Mouse (Mus musculus): ENCODE results near the gene Scn5a.

The Scn5a gene

GRCm38 (mm10) chr9:119578636-119579438 lies at the start of gene Scn5a:
Scn5a (minus strand) TSS chr9:119579016.
- peak; percentile 20 to 66 for DNase-seq (ENCODE audit: inconsistent age in 2 of 2, low spot score in 1 of 2)

GRCm38 (mm10) chr9:119627227-119627626 lies 48.4 kb upstream of the Scn5a start:
- DNase-seq (ENCODE audit: inconsistent age in 2 of 2, low spot score in 1 of 2) = no peak

- no peak for DNase-seq (ENCODE audit: inconsistent age in 2 of 2, low spot score in 1 of 2)
Measured at GRCm38 (mm10) chr9:119624151-119624550, 45.3 kb upstream of the Scn5a start.

DNA sequence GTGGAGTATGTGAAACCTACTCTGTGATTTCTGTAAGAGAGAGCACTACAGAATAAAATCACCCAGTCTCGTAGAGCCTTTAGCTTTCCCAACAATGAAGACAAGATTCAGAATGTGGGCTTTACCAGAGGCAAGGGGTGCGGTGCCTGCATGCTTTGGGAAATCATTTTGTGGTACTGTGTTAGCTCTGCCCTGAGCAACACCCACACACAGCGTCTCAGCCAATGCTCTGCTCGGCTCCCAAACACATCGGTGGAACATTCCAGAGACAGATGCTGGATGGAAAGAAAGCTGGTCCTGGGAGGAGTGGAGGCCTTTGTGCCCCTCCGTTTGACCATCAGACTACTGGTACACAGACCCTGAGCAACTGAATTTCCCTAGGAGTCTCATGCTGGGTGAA lies 36.0 kb upstream of the Scn5a start:
- DNase-seq (ENCODE audit: inconsistent age in 2 of 2, low spot score in 1 of 2) = no peak

GRCm38 (mm10) chr9:119610563-119611166 lies 31.8 kb upstream of the Scn5a start:
- no peak for DNase-seq (ENCODE audit: inconsistent age in 2 of 2, low spot score in 1 of 2)

DNA sequence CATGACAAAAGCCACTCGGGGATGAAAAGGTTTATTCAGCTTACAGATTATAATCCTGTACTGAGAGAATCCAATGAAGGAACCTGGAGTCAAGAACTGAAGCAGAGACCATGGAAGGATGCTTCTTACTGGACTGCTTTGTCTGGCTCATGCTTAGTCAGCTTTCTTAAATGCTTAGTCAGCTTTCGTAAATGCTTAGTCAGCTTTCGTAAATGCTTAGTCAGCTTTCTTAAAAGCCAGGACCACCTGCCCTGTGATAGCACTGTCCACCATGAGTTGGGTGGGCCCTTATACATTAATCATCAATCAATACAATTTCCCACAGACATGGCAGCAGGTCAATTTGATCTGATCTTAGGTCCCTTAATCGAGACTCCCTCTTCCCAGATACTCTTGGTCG lies 28.1 kb upstream of the Scn5a start:
- DNase-seq (ENCODE audit: inconsistent age in 2 of 2, low spot score in 1 of 2) = no peak

- no peak for DNase-seq (ENCODE audit: inconsistent age in 2 of 2, low spot score in 1 of 2)
Measured at GRCm38 (mm10) chr9:119604607-119605006, 25.8 kb upstream of the Scn5a start.

- DNase-seq (ENCODE audit: inconsistent age in 2 of 2, low spot score in 1 of 2) = no peak
Measured at GRCm38 (mm10) chr9:119598501-119598900, 19.7 kb upstream of the Scn5a start.

GRCm38 (mm10) chr9:119597332-119597731 lies 18.5 kb upstream of the Scn5a start:
- DNase-seq (ENCODE audit: inconsistent age in 2 of 2, low spot score in 1 of 2) = no peak

GRCm38 (mm10) chr9:119589592-119589991 lies 10.8 kb upstream of the Scn5a start:
- DNase-seq (ENCODE audit: inconsistent age in 2 of 2, low spot score in 1 of 2) = no peak

- no peak for DNase-seq (ENCODE audit: inconsistent age in 2 of 2, low spot score in 1 of 2)
Measured at GRCm38 (mm10) chr9:119588763-119589449, 10.1 kb upstream of the Scn5a start.

GRCm38 (mm10) chr9:119580668-119581067 lies 1.9 kb upstream of the Scn5a start:
- DNase-seq (ENCODE audit: inconsistent age in 2 of 2, low spot score in 1 of 2) = peak; percentile 61 to 90

GRCm38 (mm10) chr9:119580187-119580586 lies 1.4 kb upstream of the Scn5a start:
- no peak for DNase-seq (ENCODE audit: inconsistent age in 2 of 2, low spot score in 1 of 2)

- peak in 1 of 2 experiments; percentile 50 for DNase-seq (ENCODE audit: inconsistent age in 2 of 2, low spot score in 1 of 2)
Measured at GRCm38 (mm10) chr9:119578311-119578635, 543 bp downstream of the Scn5a start.

GRCm38 (mm10) chr9:119576977-119577376 lies 1.8 kb downstream of the Scn5a start:
- peak in 1 of 2 experiments; percentile 41 for DNase-seq (ENCODE audit: inconsistent age in 2 of 2, low spot score in 1 of 2)

GRCm38 (mm10) chr9:119575732-119576131 lies 3.1 kb downstream of the Scn5a start:
- no peak for DNase-seq (ENCODE audit: inconsistent age in 2 of 2, low spot score in 1 of 2)

DNA sequence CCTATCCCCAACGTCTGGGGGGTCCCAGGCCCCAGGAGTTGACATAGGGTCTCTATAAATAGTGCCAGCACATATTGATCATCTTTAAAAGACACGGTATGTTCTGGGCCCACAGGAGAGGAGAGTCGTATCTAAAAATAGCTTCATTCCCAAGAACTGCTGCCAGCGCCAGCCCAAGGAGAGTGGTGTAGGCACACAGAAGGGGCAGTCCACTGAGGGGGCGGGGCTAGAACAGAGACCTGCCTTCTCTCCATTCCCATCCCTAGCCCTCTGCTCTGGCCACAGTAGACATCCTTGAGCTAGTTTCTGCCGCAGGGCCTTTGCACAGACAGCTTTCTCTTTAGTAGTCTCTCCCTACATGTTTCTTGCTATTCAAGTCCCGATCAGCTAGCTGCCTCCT lies 4.5 kb downstream of the Scn5a start:
- no peak for DNase-seq (ENCODE audit: inconsistent age in 2 of 2, low spot score in 1 of 2)

DNA sequence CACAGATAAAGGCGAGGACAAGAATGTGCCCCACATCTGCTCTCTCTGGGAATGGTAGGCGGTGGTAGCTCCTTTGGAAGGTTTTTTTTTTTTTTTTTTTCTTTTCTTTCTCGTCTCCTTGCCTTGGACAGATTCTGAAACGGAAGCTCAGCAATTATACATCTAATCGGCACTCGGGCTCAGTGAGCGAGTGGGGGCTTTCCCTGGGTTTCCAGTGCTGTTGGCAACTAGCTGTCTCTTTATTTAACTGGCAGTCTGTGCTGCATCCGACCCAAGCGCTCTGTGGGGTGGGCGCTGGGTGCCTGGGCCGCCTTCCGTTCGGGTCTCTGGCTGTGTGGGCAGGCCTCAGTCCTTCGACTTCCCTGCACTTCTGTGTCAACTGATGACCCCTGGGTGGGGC lies 5.8 kb downstream of the Scn5a start:
- DNase-seq (ENCODE audit: inconsistent age in 2 of 2, low spot score in 1 of 2) = no peak

GRCm38 (mm10) chr9:119571411-119571888 lies 7.4 kb downstream of the Scn5a start:
- DNase-seq (ENCODE audit: inconsistent age in 2 of 2, low spot score in 1 of 2) = no peak

- DNase-seq (ENCODE audit: inconsistent age in 2 of 2, low spot score in 1 of 2) = no peak
Measured at GRCm38 (mm10) chr9:119570652-119571051, 8.2 kb downstream of the Scn5a start.

DNA sequence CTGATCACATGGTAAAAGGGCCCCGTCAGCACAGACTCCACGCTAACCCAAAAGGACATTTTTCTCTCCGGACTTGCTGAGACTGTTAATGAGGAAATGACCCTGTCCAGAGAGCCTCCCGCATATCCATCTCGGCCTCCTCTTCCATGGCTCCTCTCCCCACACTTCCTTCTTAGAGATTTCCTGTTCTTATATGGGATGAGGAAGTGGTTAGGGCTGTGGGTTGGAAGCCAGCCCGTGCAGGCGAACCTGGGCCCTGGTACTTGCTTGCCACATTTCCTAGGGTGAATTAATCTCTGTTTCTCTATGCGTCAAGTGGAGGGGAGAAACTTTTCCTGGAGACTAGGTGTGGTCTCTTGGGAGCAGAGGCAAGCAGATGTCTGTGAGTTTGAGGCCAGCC lies 10.1 kb downstream of the Scn5a start:
- no peak for DNase-seq (ENCODE audit: inconsistent age in 2 of 2, low spot score in 1 of 2)

GRCm38 (mm10) chr9:119567800-119568199 lies 11.0 kb downstream of the Scn5a start:
- no peak for DNase-seq (ENCODE audit: inconsistent age in 2 of 2, low spot score in 1 of 2)

All from adrenal gland, adult (tissue).